Mouse (Mus musculus) embryonic fibroblast, embryonic 13.5 days (primary cell): ENCODE results near the gene Olfr642.

Experiments
- CTCF ChIP-seq: IDR thresholded peaks from 2 replicates; pipeline ENCODE4 v1.5.1; 2011; ENCODE audit warnings: mild to moderate bottlenecking, control low read depth, low read length, moderate library complexity, borderline replicate concordance; ENCODE audit not compliant: insufficient read depth
- POLR2A ChIP-seq: IDR thresholded peaks from 2 replicates; pipeline ENCODE4 v1.6.1; 2011; ENCODE audit warnings: low read depth, mild to moderate bottlenecking, control low read depth, low read length, moderate library complexity

- no peak for TF ChIP-seq CTCF
- no peak for TF ChIP-seq POLR2A
These were observed 1.7 kb downstream of the Olfr642 start for GRCm38 (mm10) chr7:104050745-104051144.
